Mouse (Mus musculus): ENCODE measurements around the gene Akap2.
A peak's percentile ranks its signal among the peaks of the same experiment; 100 is the strongest.

Akap2 gene

GRCm38 (mm10) chr4:57717354-57717753 is at the start of gene Akap2:
Gene Akap2, plus strand, starts transcription at chr4:57717657.
- TF ChIP-seq GATA4 (IDR thresholded peaks at IDR 0.05; ENCODE audit: insufficient replicate concordance, low read length), result no peak

- TF ChIP-seq GATA4 (IDR thresholded peaks at IDR 0.05; ENCODE audit: insufficient replicate concordance, low read length), result no peak; the same call in 1 of the 2 replicates
Measured at GRCm38 (mm10) chr4:57670813-57671469, 46.5 kb upstream of the Akap2 start.

GRCm38 (mm10) chr4:57672541-57672940 is 44.9 kb upstream of the Akap2 start:
- no peak for TF ChIP-seq GATA4 (IDR thresholded peaks at IDR 0.05; ENCODE audit: insufficient replicate concordance, low read length)

GRCm38 (mm10) chr4:57672996-57673906 is 44.2 kb upstream of the Akap2 start:
- no peak for TF ChIP-seq GATA4 (IDR thresholded peaks at IDR 0.05; ENCODE audit: insufficient replicate concordance, low read length)

GRCm38 (mm10) chr4:57674351-57674750 is 43.1 kb upstream of the Akap2 start:
- TF ChIP-seq GATA4 (IDR thresholded peaks at IDR 0.05; ENCODE audit: insufficient replicate concordance, low read length), result no peak

GRCm38 (mm10) chr4:57675387-57675786 is 42.1 kb upstream of the Akap2 start:
- peak; percentile 92; the same call in 1 of the 2 replicates for TF ChIP-seq GATA4 (IDR thresholded peaks at IDR 0.05; ENCODE audit: insufficient replicate concordance, low read length)

- no peak for TF ChIP-seq GATA4 (IDR thresholded peaks at IDR 0.05; ENCODE audit: insufficient replicate concordance, low read length)
Measured at GRCm38 (mm10) chr4:57677916-57678315, 39.5 kb upstream of the Akap2 start.

- TF ChIP-seq GATA4 (IDR thresholded peaks at IDR 0.05; ENCODE audit: insufficient replicate concordance, low read length), result no peak
Measured at GRCm38 (mm10) chr4:57678991-57679457, 38.4 kb upstream of the Akap2 start.

- no peak for TF ChIP-seq GATA4 (IDR thresholded peaks at IDR 0.05; ENCODE audit: insufficient replicate concordance, low read length)
Measured at GRCm38 (mm10) chr4:57680186-57680585, 37.3 kb upstream of the Akap2 start.

GRCm38 (mm10) chr4:57681511-57681910 is 35.9 kb upstream of the Akap2 start:
- TF ChIP-seq GATA4 (IDR thresholded peaks at IDR 0.05; ENCODE audit: insufficient replicate concordance, low read length), result no peak

- no peak for TF ChIP-seq GATA4 (IDR thresholded peaks at IDR 0.05; ENCODE audit: insufficient replicate concordance, low read length)
Measured at GRCm38 (mm10) chr4:57682341-57682740, 35.1 kb upstream of the Akap2 start.

GRCm38 (mm10) chr4:57682944-57683343 is 34.5 kb upstream of the Akap2 start:
- no peak for TF ChIP-seq GATA4 (IDR thresholded peaks at IDR 0.05; ENCODE audit: insufficient replicate concordance, low read length)

- no peak for TF ChIP-seq GATA4 (IDR thresholded peaks at IDR 0.05; ENCODE audit: insufficient replicate concordance, low read length)
Measured at GRCm38 (mm10) chr4:57684676-57685215, 32.7 kb upstream of the Akap2 start.

- TF ChIP-seq GATA4 (IDR thresholded peaks at IDR 0.05; ENCODE audit: insufficient replicate concordance, low read length), result no peak
Measured at GRCm38 (mm10) chr4:57686736-57687135, 30.7 kb upstream of the Akap2 start.

- TF ChIP-seq GATA4 (IDR thresholded peaks at IDR 0.05; ENCODE audit: insufficient replicate concordance, low read length), result no peak
Measured at GRCm38 (mm10) chr4:57687583-57687982, 29.9 kb upstream of the Akap2 start.

GRCm38 (mm10) chr4:57688131-57688530 is 29.3 kb upstream of the Akap2 start:
- TF ChIP-seq GATA4 (IDR thresholded peaks at IDR 0.05; ENCODE audit: insufficient replicate concordance, low read length), result no peak
